20 mouse cellular contexts compared by ENCODE assay signal in genomic region chr7:46473141-46473540, GRCm38 (mm10).
DNase-seq lines count a peak whose midpoint lies in the region; ATAC-seq lines count a peak whose summit lies in the region.
"Had no signal": no experiment of that assay in that cellular context is flagged by ENCODE, and none has a peak within 500 bp of the region (broad histone marks: within the 10 kb centered on the region; RNA-seq: fewer than 3 reads in every experiment).

No protein-coding gene starts in this region.

- H3K27me3 ChIP-seq in hindbrain, embryonic 10.5 days (ENCODE audit: insufficient read depth, poor library complexity, severe bottlenecking), result no peaks in the 10 kb centered on the region
- H3K27me3 ChIP-seq in hindbrain, embryonic 12.5 days, result no peaks in the 10 kb centered on the region
- H3K27me3 ChIP-seq in limb, embryonic 13.5 days, result no peaks in the 10 kb centered on the region
- no peaks in the 10 kb centered on the region for H3K27me3 ChIP-seq in limb, embryonic 10.5 days (ENCODE audit: low read depth, poor library complexity, severe bottlenecking)
- H3K27me3 ChIP-seq in neural tube, embryonic 15.5 days (replicated peaks), result no peaks in the 10 kb centered on the region
- H3K27me3 ChIP-seq: embryonic facial prominence, embryonic 13.5 days; heart, embryonic 13.5 days; neural tube, embryonic 12.5 days had no signal

- peaks cover 9% of the 10 kb centered on the region for H3K4me1 ChIP-seq in hindbrain, embryonic 10.5 days (replicated peaks)
- peaks cover 5% of the 10 kb centered on the region; the same call in 1 of the 2 replicates for H3K4me1 ChIP-seq in hindbrain, embryonic 12.5 days
- H3K4me1 ChIP-seq in limb, embryonic 13.5 days, result peaks cover 12% of the 10 kb centered on the region
- H3K4me1 ChIP-seq in limb, embryonic 10.5 days, result peaks cover 6% of the 10 kb centered on the region; the same call in 1 of the 2 replicates
- peaks cover 29% of the 10 kb centered on the region for H3K4me1 ChIP-seq in neural tube, embryonic 15.5 days
- H3K4me1 ChIP-seq: embryonic facial prominence, embryonic 13.5 days; neural tube, embryonic 12.5 days had no signal

- no peak overlapping the region for H3K4me3 ChIP-seq in hindbrain, embryonic 10.5 days
- no peak overlapping the region for H3K4me3 ChIP-seq in hindbrain, embryonic 12.5 days
- no peak overlapping the region for H3K4me3 ChIP-seq in limb, embryonic 13.5 days
- no peak overlapping the region for H3K4me3 ChIP-seq in limb, embryonic 10.5 days
- no peak overlapping the region for H3K4me3 ChIP-seq in neural tube, embryonic 15.5 days (replicated peaks)
- H3K4me3 ChIP-seq: embryonic facial prominence, embryonic 13.5 days; heart, embryonic 13.5 days; neural tube, embryonic 12.5 days had no signal

- H3K27ac ChIP-seq in hindbrain, embryonic 10.5 days, result 0 out of 2 replicates have a peak overlapping the region, but pooled peaks have one; percentile 3
- H3K27ac ChIP-seq in hindbrain, embryonic 12.5 days, result no peak overlapping the region
- no peak overlapping the region for H3K27ac ChIP-seq in limb, embryonic 13.5 days
- H3K27ac ChIP-seq in limb, embryonic 10.5 days, result no peak overlapping the region
- H3K27ac ChIP-seq in neural tube, embryonic 15.5 days (replicated peaks), result peak overlapping the region; percentile 63
- H3K27ac ChIP-seq: embryonic facial prominence, embryonic 13.5 days; heart, embryonic 13.5 days; neural tube, embryonic 12.5 days had no signal

- no peak overlapping the region for H3K4me2 ChIP-seq in hindbrain, embryonic 12.5 days (replicated peaks)
- H3K4me2 ChIP-seq in limb, embryonic 13.5 days (replicated peaks), result no peak overlapping the region
- H3K4me2 ChIP-seq in neural tube, embryonic 15.5 days, result no peak overlapping the region
- H3K4me2 ChIP-seq: embryonic facial prominence, embryonic 13.5 days; heart, embryonic 13.5 days; liver, embryonic 11.5 days; neural tube, embryonic 12.5 days had no signal

- H3K36me3 ChIP-seq in hindbrain, embryonic 10.5 days, result no peaks in the 10 kb centered on the region
- H3K36me3 ChIP-seq in hindbrain, embryonic 12.5 days, result no peaks in the 10 kb centered on the region
- no peaks in the 10 kb centered on the region for H3K36me3 ChIP-seq in limb, embryonic 13.5 days
- no peaks in the 10 kb centered on the region for H3K36me3 ChIP-seq in limb, embryonic 10.5 days
- H3K36me3 ChIP-seq in neural tube, embryonic 15.5 days, result no peaks in the 10 kb centered on the region
- H3K36me3 ChIP-seq: embryonic facial prominence, embryonic 13.5 days; heart, embryonic 13.5 days; neural tube, embryonic 12.5 days had no signal

- peak; percentile 13 for DNase-seq in adrenal gland, adult 2 months
- DNase-seq in adrenal gland, adult 18-20 months (ENCODE audit: low spot score in 2 of 2), result no peak
- DNase-seq in hindbrain, embryonic 10.5 days (ENCODE audit: low spot score), result no peak
- no peak for DNase-seq in limb, embryonic 10.5 days (ENCODE audit: low spot score)
- DNase-seq in urinary bladder, postnatal 25 days (ENCODE audit: low spot score), result no peak
- DNase-seq: adrenal gland, adult 8-10 months; cerebellum, adult 9-10 months; gastrocnemius, postnatal 36 days; heart, postnatal 4 days; lung, adult 2 months; lung, postnatal 4 days; thymus, postnatal 14 days had no signal

- H3K9ac ChIP-seq in hindbrain, embryonic 12.5 days, result no peak overlapping the region
- peak overlapping the region; percentile 26; the same call in 1 of the 2 replicates for H3K9ac ChIP-seq in limb, embryonic 13.5 days
- H3K9ac ChIP-seq in neural tube, embryonic 15.5 days (replicated peaks), result no peak overlapping the region
- H3K9ac ChIP-seq: embryonic facial prominence, embryonic 13.5 days; heart, embryonic 13.5 days; neural tube, embryonic 12.5 days had no signal

- ATAC-seq in hindbrain, embryonic 12.5 days (ENCODE audit: low FRiP score), result no peak
- ATAC-seq in limb, embryonic 13.5 days (ENCODE audit: low FRiP score, low read depth), result no peak
- no peak for ATAC-seq in neural tube, embryonic 15.5 days (ENCODE audit: low FRiP score)
- ATAC-seq: intestine, postnatal 0 days had no signal

- WGBS in hindbrain, embryonic 10.5 days, result 27% methylated on average over 9 of the region's 9 CpGs
- 30% methylated on average over 9 of the region's 9 CpGs for WGBS in hindbrain, embryonic 12.5 days
- WGBS in limb, embryonic 13.5 days, result 38% methylated on average over 9 of the region's 9 CpGs
- 39% methylated on average over 9 of the region's 9 CpGs for WGBS in limb, embryonic 10.5 days
- WGBS in neural tube, embryonic 15.5 days, result 30% methylated on average over 9 of the region's 9 CpGs

- no peaks in the 10 kb centered on the region for H3K9me3 ChIP-seq in hindbrain, embryonic 10.5 days
- no peaks in the 10 kb centered on the region for H3K9me3 ChIP-seq in hindbrain, embryonic 12.5 days (replicated peaks)
- H3K9me3 ChIP-seq in limb, embryonic 13.5 days, result no peaks in the 10 kb centered on the region
- no peaks in the 10 kb centered on the region for H3K9me3 ChIP-seq in limb, embryonic 10.5 days (replicated peaks)
- no peaks in the 10 kb centered on the region for H3K9me3 ChIP-seq in neural tube, embryonic 15.5 days (replicated peaks)
- H3K9me3 ChIP-seq: embryonic facial prominence, embryonic 13.5 days; heart, embryonic 13.5 days; neural tube, embryonic 12.5 days had no signal

Comparison
In these comparisons a context has a peak if more than half of its experiments do, and no peak if none do; other contexts are left out.
1. H3K27ac ChIP-seq: peak in hindbrain, embryonic 10.5 days (single experiment) and neural tube, embryonic 15.5 days (single experiment); none in hindbrain, embryonic 12.5 days (single experiment), limb, embryonic 13.5 days (single experiment) and limb, embryonic 10.5 days (single experiment).